Mouse (Mus musculus): ENCODE measurements around the gene Lrrc55. TPM values are rescaled to one million over a fixed set of nuclear protein-coding genes. Genes with fewer than 3 reads are reported as not detected.

Gene Lrrc55
- polyA plus RNA-seq, 1 experiment = 5.2 TPM

GRCm38 (mm10) chr2:85227816-85228335 lies 30.9 kb upstream of the Lrrc55 start:
- no peaks in the 10 kb centered on the region for H3K36me3 ChIP-seq (ENCODE audit: control insufficient read depth, insufficient read depth, low read length)
- H3K27me3 ChIP-seq (ENCODE audit: control insufficient read depth, insufficient read depth, low read length) = no peaks in the 10 kb centered on the region
- no peaks in the 10 kb centered on the region for H3K4me1 ChIP-seq (ENCODE audit: control insufficient read depth, insufficient read depth, low read length)
- H3K27ac ChIP-seq (ENCODE audit: control insufficient read depth, insufficient read depth, low read depth, low read length) = no peak overlapping the region
- TF ChIP-seq POLR2A (IDR thresholded peaks at IDR 0.05; ENCODE audit: control insufficient read depth, low read depth, low read length) (no peak), CTCF (IDR thresholded peaks at IDR 0.05; ENCODE audit: control insufficient read depth, insufficient read depth, insufficient replicate concordance, low read depth, low read length) (no peak)
- no peak overlapping the region for H3K4me3 ChIP-seq (ENCODE audit: control insufficient read depth, low read depth, low read length)

- peak overlapping the region; percentile 82 for H3K4me3 ChIP-seq (ENCODE audit: control insufficient read depth, low read depth, low read length)
- H3K4me1 ChIP-seq (ENCODE audit: control insufficient read depth, insufficient read depth, low read length) = no peaks in the 10 kb centered on the region
- peak; percentile 89 for TF ChIP-seq POLR2A (IDR thresholded peaks at IDR 0.05; ENCODE audit: control insufficient read depth, low read depth, low read length)
- no peak for TF ChIP-seq CTCF (IDR thresholded peaks at IDR 0.05; ENCODE audit: control insufficient read depth, insufficient read depth, insufficient replicate concordance, low read depth, low read length)
- H3K27ac ChIP-seq (ENCODE audit: control insufficient read depth, insufficient read depth, low read depth, low read length) = no peak overlapping the region; the same call in 1 of the 2 replicates
- H3K36me3 ChIP-seq (ENCODE audit: control insufficient read depth, insufficient read depth, low read length) = no peaks in the 10 kb centered on the region
- no peaks in the 10 kb centered on the region for H3K27me3 ChIP-seq (ENCODE audit: control insufficient read depth, insufficient read depth, low read length)
Observed at GRCm38 (mm10) chr2:85224221-85225179, 27.5 kb upstream of the Lrrc55 start.

- Histone ChIP-seq H3K36me3 (ENCODE audit: control insufficient read depth, insufficient read depth, low read length) (no peaks in the 10 kb centered on the region), H3K4me1 (ENCODE audit: control insufficient read depth, insufficient read depth, low read length) (no peaks in the 10 kb centered on the region), H3K27ac (ENCODE audit: control insufficient read depth, insufficient read depth, low read depth, low read length) (no peak overlapping the region), H3K4me3 (ENCODE audit: control insufficient read depth, low read depth, low read length) (no peak overlapping the region), H3K27me3 (ENCODE audit: control insufficient read depth, insufficient read depth, low read length) (no peaks in the 10 kb centered on the region)
- no peak for TF ChIP-seq CTCF (IDR thresholded peaks at IDR 0.05; ENCODE audit: control insufficient read depth, insufficient read depth, insufficient replicate concordance, low read depth, low read length)
- TF ChIP-seq POLR2A (IDR thresholded peaks at IDR 0.05; ENCODE audit: control insufficient read depth, low read depth, low read length) = no peak
Observed at GRCm38 (mm10) chr2:85216606-85217005, 19.6 kb upstream of the Lrrc55 start.

- H3K4me1 ChIP-seq (ENCODE audit: control insufficient read depth, insufficient read depth, low read length) = no peaks in the 10 kb centered on the region
- no peaks in the 10 kb centered on the region for H3K27me3 ChIP-seq (ENCODE audit: control insufficient read depth, insufficient read depth, low read length)
- no peak overlapping the region for H3K4me3 ChIP-seq (ENCODE audit: control insufficient read depth, low read depth, low read length)
- H3K27ac ChIP-seq (ENCODE audit: control insufficient read depth, insufficient read depth, low read depth, low read length) = no peak overlapping the region
- no peaks in the 10 kb centered on the region for H3K36me3 ChIP-seq (ENCODE audit: control insufficient read depth, insufficient read depth, low read length)
- TF ChIP-seq CTCF (IDR thresholded peaks at IDR 0.05; ENCODE audit: control insufficient read depth, insufficient read depth, insufficient replicate concordance, low read depth, low read length) (no peak), POLR2A (IDR thresholded peaks at IDR 0.05; ENCODE audit: control insufficient read depth, low read depth, low read length) (no peak)
Observed at GRCm38 (mm10) chr2:85213746-85214145, 16.7 kb upstream of the Lrrc55 start.

- no peak for TF ChIP-seq POLR2A (IDR thresholded peaks at IDR 0.05; ENCODE audit: control insufficient read depth, low read depth, low read length)
- TF ChIP-seq CTCF (IDR thresholded peaks at IDR 0.05; ENCODE audit: control insufficient read depth, insufficient read depth, insufficient replicate concordance, low read depth, low read length) = no peak
- no peaks in the 10 kb centered on the region for H3K27me3 ChIP-seq (ENCODE audit: control insufficient read depth, insufficient read depth, low read length)
- H3K36me3 ChIP-seq (ENCODE audit: control insufficient read depth, insufficient read depth, low read length) = no peaks in the 10 kb centered on the region
- H3K4me3 ChIP-seq (ENCODE audit: control insufficient read depth, low read depth, low read length) = no peak overlapping the region
- no peak overlapping the region for H3K27ac ChIP-seq (ENCODE audit: control insufficient read depth, insufficient read depth, low read depth, low read length)
- no peaks in the 10 kb centered on the region for H3K4me1 ChIP-seq (ENCODE audit: control insufficient read depth, insufficient read depth, low read length)
Observed at GRCm38 (mm10) chr2:85209301-85209700, 12.3 kb upstream of the Lrrc55 start.

GRCm38 (mm10) chr2:85205170-85205569 lies 8.2 kb upstream of the Lrrc55 start:
- Histone ChIP-seq H3K4me3 (ENCODE audit: control insufficient read depth, low read depth, low read length) (no peak overlapping the region), H3K36me3 (ENCODE audit: control insufficient read depth, insufficient read depth, low read length) (no peaks in the 10 kb centered on the region), H3K27me3 (ENCODE audit: control insufficient read depth, insufficient read depth, low read length) (no peaks in the 10 kb centered on the region), H3K27ac (ENCODE audit: control insufficient read depth, insufficient read depth, low read depth, low read length) (no peak overlapping the region), H3K4me1 (ENCODE audit: control insufficient read depth, insufficient read depth, low read length) (no peaks in the 10 kb centered on the region)
- TF ChIP-seq CTCF (IDR thresholded peaks at IDR 0.05; ENCODE audit: control insufficient read depth, insufficient read depth, insufficient replicate concordance, low read depth, low read length) (no peak), POLR2A (IDR thresholded peaks at IDR 0.05; ENCODE audit: control insufficient read depth, low read depth, low read length) (no peak)
